Mouse (Mus musculus): ENCODE results near the gene Btd.

The Btd gene

DNA sequence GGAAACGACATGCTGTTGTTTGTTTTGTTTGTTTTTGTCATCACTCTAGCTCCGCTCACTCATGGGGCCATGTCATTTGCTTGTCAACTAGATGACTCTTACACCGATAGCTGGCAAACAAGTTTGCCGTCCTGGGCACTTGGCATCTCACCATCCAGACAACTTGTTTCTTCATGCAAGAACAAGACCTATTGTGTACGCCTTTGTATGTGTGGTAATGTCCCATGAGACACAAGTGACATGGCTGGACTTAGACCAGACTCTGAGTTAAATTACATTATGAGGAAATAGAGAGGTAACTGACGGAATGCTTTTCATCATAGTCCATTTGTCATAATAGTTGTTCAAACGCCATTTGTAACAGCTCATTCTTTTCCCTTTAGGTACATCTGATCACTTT, 5.1 kb downstream of the Btd start:
- no peak for DNase-seq (ENCODE audit: low spot score)

DNA sequence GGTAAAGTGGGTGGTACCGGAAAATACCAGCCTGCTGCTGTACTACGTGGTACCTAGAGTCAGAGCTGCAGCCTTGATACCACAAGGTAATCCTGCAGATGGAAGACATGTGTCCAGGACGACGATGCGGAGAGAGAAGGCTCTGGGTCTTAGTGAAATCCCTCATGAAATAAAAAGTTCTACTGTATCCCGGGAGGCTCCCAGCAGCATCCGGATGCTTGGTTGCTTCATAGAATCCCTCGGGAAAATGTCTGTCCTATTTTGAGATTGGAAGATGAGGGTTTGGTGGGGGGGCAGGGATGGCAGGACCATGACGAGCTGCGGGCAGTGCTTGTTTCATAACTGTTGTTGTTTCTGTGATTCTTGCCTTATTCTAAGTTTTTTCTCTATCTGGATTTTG, 7.2 kb downstream of the Btd start:
- no peak for DNase-seq (ENCODE audit: low spot score)

DNA sequence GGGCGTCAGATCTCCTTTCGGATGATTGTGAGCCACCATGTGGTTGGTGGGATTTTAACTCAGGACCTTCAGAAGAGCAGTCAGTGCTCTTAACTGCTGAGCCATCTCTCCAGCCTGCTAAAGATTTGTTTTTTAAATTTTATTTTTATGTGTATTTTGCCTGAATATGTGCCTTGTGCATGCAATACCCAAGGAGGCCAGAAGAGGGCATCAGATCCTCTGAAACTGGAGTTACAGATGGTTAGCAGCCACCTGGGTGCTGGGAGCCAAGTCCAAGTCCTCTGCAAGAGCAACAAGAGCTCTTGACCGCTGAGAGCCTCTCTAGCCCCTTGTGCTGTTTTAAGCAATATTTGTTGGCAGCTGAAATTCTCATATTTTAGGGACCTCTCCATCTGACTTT, 9.5 kb downstream of the Btd start:
- DNase-seq (ENCODE audit: low spot score): no peak

DNA sequence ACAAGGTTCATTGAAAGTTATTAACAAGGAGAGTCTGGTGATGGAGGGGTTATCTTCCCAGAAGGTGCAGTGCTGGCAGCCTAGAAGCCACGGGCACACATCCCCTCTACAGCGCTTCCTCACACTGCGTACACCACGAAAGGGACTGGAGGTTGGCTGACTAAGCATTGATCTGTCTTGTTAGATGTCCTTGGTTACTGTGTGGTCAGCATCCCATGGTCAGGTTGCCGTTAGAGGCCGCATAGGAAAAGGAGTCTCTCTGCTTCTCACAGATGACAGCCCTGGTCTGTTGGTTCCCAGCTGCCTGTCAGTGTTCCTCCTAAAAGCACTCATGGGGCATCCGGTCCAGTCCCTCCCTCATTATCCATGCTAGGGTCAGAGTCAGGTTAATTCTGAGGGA, 10.4 kb downstream of the Btd start:
- DNase-seq (ENCODE audit: low spot score): no peak

DNA sequence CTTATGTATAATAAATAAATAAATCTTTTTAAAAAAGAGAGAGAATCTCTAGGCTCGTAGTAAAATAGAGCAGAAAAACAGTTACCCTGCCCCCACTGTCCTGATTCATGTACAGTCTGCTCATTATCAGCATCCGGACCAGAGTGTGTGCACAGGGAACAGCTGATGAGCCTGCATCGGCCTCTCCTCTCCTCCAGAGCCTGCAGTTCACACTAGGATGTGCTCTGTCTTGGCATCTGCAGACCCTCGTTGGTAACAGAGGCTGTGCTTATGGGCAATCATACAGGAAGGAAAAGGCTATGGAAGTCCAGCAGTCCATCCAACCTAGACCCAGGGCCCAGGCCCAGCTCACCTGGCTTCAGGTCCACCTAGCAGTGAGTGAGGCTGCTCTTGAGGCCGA, 11.3 kb downstream of the Btd start:
- DNase-seq (ENCODE audit: low spot score): no peak

DNA sequence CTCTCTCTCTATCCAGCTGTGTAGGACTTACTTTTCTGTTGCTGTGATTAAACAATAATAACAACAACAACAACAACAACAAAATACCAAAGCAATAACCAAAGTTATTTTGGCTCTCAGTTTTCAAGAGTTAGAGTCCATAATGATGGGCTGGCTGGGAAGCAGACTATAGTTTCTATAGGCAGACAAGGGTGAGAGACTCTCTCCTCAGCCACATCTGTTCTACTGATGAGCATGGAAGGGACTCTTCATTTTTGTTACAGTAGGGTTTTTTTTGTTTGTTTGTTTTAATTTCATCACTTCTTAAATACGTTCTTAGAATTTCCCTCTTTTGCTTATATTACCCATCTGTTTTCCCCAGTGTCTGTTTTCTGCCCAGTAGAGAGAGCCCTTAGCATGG, 11.8 kb downstream of the Btd start:
- DNase-seq (ENCODE audit: low spot score): no peak

DNA sequence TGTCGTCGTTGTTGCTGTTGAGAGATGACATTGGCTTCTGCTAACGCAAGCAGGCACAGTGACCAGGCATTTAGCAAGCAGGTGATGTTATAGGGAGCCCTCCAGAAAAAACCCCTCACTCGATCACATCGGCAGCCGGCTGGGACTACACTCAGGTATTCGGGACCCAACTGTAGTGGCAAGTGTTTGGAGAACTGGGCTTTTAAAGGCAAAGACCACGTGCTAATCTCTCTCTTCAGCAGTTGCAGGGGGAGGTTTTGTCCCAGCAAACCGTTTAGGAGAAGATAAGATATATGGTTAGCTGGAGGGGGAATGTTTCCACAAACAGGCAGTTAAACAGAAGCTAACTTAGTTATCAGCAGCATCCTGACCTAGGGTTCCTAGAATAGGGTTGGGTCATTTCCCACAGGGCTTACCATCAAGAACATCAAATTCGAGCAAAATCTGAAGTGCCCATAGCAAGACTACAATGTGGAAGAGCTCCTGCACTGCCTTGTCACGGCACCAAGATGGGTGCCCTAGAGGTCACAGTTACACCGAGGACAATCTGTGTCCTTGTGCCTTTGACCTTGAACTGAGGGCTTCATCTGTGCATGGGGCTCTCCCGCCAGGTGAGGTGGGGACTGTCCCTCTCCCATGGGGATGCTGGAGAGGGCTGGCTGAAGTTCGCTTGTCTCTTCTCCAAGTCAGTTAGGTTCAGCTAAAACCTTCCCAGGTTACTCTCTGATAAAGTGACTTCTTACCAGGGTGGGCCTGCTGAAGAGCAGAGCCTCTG, 12.5 kb downstream of the Btd start:
- DNase-seq (ENCODE audit: low spot score): no peak

DNA sequence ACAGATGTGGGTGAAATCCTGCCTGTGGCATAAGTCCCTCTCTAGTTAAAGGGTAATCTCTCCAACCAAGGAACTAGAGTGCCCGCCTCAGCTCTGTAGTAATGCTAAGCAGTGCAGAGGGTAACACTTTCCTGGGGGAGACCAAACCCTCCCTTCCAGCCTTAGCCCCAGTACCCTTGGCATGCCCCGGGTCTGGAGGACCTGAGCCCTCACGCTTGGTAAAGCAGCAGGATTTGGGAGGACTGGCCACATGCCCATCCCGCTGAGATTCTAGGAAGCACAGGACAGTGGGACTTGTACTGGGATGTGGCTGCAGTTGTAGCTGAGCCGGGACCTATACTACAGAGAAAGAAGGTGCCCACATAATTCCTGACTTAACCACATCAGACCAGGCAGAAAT, 14.0 kb downstream of the Btd start:
- no peak for DNase-seq (ENCODE audit: low spot score)

DNA sequence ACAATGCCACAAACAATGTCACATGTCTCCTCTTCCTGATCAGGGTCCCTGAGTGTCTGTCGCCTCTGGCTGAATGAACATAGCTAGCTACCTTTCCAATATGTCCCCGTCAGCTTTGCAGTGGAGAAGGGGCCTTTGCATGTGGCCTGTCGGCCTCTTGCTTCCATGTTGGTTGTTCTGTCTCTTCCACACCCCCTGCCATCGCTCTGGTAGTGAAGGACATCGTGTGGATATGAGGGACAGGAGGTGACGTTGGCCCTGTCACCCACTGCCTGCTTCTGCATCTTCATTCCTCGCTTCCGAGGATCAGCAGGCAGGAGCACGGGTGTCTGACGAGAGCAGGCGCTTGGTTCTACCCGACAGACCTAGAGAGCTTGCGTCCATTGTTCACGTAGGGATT, 14.6 kb downstream of the Btd start:
- DNase-seq (ENCODE audit: low spot score): no peak

DNA sequence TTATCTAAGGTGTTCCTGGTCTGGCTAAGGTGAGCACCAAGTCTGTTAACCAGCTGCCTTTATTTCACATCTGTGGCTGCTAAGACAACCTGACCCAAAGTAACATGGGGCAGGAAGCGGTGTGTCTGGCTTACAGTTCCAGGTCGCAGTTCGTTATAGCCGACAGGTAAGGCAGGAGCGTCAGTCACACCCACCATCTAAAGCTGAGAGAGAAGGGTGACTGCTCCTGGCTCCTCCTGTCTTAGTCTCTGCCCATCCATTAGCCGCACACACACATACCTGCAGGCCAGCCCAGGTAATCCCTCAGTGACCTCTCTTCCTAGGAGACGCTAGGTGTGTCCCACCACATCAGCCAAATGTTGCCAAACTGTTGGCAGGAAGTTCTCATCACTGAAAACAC, 15.6 kb downstream of the Btd start:
- DNase-seq (ENCODE audit: low spot score): no peak

DNA sequence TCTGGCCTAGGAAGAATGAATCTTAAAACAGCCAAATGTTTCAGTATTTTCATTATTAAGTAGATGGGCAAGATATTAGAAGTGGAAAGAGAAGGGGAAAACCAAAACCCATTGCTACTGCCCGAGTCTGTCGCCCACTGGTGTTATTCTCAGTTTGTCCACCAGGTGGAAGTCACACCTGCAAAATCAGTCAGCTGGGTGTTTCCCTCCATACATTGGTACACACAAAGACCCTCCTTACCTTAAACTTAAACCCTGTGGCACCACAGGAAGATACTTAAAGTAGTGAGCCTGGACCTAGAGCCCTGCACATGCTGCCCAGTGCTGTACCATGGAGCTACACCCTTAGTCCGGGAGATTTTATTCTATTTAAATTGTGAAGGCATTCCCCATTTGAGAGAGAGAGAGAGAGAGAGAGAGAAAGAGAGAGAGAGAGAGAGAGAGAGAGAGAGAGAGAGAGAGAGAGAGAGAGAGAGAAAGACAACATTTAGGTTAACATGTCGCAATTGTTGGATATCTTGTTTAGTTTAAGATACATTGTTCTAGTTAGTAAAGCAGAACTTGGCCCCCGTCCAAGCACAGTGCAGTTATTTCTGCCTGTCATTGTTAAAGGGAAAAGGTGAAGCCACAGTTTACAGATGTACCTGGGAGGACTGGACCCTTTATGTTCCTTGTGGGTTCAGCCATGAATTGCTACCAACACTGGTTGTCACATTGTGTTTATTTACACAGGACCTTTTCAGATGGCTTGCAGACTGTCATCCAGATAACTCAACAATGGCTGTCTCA, 16.2 kb downstream of the Btd start:
- peak; percentile 59 for DNase-seq (ENCODE audit: low spot score)

DNA sequence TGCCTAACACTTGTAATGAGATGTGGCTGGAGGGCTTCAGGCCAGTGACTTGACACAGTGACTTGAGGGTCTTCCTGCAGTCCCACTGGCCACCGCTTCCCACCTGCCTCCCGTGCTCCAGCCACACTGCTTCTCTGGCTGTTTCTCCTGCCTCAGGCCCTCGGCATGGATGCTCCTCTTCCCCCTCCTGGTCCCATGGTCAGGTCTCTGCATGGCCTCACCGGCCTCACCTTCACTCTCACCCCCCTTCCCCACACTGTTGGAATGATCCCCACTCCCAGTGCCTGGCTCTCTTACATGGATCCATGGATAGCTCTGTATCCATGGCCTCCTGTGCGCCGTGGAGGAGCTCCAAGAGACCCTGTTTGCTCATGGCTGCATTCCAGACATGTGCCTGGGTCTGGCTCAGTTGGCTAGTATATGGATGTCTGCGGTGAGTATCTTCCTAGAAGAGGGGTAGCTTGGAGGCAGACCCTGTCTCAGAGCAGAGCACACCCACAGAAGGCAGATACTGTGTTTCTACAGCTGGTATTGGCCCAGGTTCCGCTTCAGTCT, 17.4 kb downstream of the Btd start:
- no peak for DNase-seq (ENCODE audit: low spot score)

DNA sequence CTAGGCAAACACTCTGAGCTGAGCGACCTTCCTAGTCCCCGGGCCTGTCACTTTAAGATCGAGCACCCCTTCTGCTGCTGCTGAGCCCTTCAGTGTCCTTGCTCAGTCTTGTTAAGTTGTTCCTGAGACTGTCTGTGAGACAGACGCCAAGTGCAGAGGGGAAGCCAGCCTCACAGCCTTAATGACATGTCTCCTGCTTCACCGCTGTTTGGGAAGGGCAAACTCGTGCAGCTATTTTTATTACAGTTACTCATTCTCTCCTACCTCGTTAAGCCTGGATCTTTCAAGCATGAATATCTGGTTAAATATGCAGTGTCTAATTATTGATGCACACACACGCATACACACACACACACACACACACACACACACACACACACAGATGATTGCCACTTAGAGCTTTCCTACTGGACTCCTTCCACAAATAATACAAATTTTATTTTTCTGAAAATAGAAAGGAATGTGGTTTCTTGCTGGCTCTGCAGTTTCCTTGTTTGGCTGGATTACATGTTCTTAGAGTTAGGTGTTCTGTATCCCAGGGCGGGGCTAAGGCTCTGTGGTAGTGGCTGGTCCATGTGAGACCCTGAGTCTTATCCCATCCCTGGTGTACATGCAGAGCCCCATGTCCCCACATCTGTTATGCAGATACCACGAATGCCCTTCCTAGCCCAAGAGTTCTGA, 18.8 kb downstream of the Btd start:
- no peak for DNase-seq (ENCODE audit: low spot score)

DNA sequence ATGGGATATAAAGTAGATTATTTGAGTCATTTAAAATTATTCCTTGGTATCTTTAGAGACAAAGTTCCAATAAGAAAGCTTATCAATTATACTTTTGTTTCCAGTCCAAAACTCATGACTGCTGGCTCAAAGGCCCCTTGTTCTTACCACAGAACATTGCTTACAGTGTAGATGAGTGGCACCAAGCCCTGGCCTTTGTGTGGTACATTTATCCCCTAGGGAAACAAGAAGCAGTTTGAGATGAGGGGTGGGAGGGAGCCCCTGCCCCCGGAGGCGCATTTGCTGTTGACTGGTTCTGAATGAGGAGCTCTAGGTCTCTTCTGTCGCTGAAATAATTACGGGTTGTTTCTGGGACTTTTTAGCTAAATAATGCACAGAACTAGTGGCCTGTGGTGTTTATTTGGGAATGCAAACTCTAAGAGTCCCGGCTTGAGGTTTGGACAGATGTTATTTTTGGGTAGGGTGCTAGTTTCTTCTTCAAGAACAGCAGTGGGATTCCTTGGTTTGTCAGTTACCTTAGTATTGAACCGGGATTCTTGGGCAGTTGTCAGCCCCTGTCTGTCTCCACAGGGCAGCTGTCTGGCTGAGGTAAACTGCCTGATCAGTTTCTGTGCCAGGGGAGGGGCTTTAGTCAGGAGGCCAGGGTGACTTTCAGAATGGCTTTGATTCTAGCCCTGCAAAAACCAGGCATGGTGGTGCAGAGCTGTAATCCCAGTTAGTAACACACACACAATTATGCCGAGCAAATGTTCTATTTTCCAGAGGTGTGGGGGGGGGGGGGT, 19.7 kb downstream of the Btd start:
- no peak for DNase-seq (ENCODE audit: low spot score)

DNA sequence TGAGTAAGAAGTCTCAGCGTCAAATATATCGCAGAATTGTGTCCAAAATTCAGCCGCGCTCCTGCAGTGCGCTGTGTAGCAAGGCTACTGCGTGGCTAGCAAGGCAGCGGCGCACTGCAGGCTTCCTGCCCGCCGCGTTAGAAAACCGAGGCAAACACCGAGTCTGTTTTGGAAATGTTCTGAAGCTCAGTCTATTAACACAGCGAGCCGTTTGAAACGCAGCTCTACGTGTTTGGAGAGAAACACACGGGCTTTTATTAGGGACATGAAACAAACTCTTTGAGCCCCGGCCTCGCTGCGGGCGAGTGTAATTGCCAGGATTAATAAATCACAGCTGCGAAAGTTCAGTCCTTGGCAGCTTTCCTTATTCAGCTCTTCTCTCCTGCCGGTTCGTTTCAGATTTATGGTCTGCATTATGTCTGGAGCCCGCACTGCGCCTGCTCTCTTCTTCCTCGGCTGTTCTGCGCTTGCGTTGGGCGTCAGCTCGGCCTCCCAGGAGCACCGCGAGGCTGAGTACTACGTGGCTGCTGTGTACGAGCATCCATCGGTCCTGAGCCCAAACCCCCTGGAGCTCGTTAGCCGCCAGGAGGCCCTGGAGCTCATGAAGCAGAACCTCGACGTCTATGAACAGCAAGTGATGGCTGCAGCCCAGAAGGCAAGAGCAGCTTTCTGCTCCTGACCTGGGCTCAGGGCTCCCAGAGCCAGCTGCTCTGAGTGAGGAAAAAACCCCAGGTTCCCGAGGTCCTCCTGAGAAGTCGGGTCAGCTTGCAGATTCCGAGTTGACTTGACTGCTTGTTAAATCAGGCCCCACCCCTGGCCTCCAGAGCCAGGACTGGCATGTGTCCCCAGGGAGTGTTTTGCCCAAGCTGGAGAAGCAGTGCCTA, 21.1 kb downstream of the Btd start:
- DNase-seq (ENCODE audit: low spot score): no peak

DNA sequence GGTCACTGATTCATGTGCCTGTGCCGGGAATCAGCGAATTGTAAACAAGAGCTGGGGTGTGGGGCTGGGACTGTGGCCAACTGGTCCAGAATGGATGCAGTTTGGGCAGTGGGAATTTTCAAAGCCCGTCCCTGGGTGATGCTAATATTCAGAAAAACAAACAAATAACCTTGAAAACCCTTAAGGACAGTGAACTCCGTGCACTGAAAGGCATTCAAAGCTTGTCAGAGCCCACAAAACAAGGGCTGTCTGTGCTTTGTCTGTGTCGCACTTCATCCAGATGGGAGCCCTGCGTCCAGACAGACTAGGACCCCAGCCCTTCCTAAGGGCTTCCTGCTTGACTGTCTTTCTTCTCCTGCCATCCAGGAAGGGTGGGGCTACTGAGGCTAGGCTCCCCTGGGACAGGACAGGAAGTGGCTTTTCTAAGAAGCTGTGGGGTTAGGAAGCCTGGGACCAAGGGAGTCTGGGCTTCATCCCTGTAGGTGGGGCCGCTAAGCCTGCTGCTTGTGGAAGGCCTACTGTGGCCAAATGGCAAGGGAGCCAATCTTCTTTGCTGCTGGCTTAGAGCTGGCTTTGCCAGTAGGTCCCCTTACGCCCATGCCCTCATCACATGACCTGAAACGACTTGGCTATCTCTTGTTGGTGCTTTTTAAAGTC, 21.9 kb downstream of the Btd start:
- DNase-seq (ENCODE audit: low spot score): no peak

DNA sequence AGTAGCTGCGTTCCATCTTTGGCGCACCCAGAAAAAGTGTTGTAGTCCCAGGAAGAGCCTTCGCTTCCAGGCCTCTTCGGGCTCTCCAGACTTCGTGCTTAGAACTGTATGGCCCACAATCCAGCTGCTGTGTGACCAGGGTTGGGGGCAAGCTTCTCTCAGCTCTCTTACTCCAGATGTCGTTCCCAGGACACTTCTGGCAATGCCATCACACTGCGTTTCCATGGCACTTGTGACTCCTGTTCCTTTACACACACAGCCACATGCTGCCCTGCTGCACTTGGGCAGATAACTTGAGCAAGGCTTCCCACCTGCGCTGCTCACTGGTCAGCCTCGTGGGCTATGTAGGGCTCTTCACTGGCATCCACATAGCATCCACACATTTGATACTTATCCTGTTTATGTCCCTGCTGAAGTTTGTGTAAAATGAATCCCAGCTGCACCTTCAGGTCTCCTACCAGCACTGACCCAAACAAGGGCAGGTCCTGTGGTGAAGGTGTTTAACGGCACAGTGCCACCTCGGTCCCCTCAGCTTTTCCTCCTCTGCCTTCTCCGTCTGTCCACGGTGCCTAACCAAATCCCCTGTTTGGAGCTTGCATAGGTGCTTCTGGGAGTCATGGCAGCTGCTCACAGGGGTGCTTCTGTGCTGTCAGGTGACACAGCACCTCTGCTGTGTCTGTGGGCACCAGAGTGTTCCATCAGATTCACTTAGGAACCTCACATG, 22.7 kb downstream of the Btd start:
- no peak for DNase-seq (ENCODE audit: low spot score)

DNA sequence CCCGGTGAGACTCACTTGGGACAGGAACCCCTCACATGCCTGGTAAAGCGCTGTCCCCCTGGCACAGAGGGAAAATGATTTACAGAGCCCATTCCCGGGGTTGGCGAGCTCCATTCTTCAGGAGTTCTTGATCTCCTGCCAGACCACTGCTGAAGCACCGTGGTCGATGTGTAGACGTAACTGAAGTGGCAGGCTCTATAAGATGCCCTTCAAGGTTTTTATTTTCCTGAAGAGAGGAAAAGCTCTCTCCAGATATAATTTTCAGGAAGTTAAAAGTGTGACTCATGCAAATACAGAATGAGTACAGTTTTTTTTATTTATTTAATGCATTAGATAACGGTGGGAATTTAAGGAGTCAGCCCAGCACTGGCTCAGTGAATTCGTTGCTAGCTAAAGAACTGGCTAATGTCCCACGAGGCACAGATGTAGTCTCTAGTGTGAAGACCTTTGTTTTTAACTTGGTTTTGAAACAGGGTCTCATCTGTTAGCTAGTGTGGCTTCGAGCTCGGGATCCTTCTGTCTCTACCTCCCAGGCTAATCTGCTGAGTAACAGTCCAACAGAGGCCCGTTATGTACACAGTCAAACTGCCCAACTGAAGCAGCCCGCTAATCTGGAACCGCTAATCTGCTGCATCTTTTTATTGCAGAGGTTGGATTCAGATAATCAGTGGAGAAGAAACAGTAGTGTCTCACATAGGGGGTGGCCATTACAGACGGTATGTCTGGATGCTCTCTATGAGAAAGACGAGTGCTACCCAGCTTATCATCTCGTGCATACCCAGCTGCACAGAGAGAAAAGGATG, 23.5 kb downstream of the Btd start:
- no peak for DNase-seq (ENCODE audit: low spot score)
